Mouse (Mus musculus): Measurements from ENCODE around the gene Pmepa1.

Gene Pmepa1

DNA sequence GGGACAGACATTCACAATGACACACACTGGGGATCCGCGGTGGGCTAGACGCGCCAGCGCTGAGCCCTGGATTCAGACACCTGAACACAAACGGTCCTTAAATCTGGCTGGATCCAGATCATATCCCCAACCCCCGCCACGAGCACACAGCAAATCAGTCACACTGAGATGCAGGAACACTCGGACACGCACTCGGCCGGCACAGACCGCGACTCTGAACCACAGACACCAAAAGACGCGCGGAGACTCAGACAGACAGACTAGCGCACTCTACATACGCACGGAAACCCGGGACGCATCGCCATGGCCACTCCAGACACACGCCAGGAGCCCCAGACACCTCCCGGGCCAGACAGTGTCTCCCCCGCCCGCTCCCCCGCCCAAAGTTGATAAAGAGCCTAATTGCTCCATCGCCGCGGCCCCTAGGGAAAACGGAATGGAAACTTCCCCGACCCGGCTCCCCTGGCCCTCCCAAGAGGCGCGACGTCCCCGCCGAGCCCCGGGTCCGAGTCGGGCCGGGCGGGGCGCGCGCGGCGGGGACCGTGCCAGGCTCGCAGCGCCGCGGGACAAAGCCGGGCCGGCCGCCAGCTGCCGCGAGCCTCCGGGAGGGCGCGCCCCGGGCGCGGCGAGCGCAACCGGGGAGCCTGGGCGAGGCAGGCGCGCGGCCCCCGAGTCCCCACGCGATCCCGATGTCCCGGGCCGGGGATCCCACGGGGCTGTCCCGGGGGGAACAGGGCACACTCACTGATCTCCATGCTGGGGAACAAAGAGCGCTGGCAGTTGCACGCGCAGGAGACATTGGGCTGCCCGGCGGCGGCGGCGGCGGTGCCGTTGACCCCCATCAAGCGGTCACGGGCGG lies 761 bp downstream of the Pmepa1 start:
- DNase-seq: peak; percentile 30

- DNase-seq: no peak
These were observed 1.6 kb downstream of the Pmepa1 start for GRCm38 (mm10) chr2:173274428-173275342.

- DNase-seq: no peak
These were observed 2.4 kb downstream of the Pmepa1 start for GRCm38 (mm10) chr2:173273885-173274284.

GRCm38 (mm10) chr2:173272354-173272900 lies 3.9 kb downstream of the Pmepa1 start:
- no peak for DNase-seq

- no peak for DNase-seq
These were observed 4.8 kb downstream of the Pmepa1 start for GRCm38 (mm10) chr2:173271541-173271940.

DNA sequence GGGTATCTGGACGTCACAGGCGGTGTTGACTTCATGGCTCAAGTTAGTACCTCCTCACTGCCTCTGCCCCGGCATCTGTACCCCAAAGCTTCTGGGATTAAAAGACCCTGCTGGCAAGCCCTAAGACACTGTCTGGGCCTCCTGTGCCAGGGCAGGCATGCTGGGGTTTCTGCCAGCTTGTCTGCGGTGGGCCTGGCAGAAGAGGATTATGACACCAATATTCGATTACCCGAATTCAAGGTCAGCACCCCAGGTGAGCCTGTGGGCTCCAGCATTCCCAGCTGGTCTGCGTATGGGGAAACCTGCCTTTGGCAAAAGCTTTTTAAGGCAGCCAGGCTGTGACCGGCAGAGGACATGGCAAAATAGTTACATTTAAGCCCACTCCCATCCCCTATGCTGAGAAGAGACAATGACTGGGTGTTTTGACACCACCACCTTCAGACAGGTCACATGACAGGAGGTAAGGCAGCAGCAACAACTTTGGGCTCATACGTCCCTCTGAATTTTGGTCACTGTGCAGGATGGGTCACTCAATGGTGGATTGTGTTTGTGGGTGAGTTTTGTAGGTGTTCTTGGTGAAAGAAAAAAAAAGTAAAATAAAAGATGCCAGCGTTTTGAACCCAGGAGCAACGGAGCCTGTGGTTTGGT lies 5.6 kb downstream of the Pmepa1 start:
- DNase-seq: no peak

GRCm38 (mm10) chr2:173270196-173270595 lies 6.1 kb downstream of the Pmepa1 start:
- no peak for DNase-seq

GRCm38 (mm10) chr2:173267562-173267961 lies 8.8 kb downstream of the Pmepa1 start:
- no peak for DNase-seq

- no peak for DNase-seq
These were observed 9.8 kb downstream of the Pmepa1 start for GRCm38 (mm10) chr2:173266349-173267112.

- DNase-seq: no peak
These were observed 10.7 kb downstream of the Pmepa1 start for GRCm38 (mm10) chr2:173265468-173266265.

DNA sequence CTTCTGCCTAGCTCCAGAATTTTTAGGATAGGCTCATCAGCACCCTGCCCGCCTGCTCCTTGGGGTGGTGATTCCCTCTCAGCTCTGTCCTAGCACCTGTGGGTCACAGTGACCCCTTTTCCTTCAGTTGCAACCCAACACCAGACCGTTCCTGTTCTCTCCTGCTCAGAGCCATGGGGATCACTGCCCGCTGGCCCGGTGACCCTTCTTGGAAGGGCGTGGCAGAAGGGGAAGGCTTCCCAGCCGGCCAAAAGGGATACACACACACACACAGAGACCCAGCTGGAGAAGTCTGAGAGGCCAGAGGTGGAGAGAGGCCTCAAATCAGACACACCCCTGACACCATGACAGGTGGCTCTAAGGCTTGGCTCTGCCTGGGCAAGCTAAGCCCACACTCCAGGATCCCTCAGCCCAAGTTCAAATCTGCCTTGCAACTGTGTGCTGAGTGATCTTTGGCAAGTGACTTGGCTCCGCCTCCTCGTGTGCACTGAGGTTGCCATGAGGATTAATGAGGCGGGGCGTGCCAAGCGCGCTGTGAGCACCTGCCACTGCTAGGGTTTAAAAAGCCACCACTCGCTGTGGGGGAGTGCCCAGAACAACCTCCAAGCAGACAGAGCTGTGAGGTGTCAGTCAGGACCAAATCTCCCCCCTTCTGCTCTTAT lies 11.7 kb downstream of the Pmepa1 start:
- DNase-seq: no peak

DNA sequence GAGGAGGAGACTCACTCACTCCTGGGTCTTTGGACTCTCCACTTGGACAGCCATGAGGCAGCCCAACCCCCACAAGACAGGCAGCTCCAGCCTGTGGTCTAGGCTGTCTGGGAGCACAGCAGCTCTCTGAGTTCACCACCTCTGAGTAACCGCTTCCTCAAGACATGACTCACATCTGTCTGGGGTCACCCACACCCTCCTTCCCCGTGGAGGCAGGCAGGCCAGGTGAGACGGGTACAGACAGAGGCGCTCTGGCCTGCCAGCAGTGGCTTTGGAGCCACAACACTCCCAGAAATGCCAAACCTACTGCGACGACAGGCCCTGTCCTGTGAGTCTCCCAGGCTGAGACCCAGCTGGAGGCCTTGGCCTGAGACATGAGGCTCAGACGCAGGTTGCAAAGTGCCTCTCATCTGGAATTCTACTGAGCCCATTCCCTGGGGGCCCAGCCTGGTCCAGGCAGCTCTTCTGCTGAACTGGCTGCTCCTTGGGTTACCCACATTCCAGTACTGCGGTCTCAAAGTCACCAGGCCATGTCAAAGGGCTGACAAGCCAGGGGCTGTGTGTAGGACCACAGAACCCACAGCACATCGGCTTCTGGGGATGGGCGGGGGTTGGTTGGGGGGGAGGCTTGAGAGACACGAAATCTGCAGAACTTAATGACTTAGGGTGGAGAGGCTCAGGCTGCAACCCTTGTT lies 12.6 kb downstream of the Pmepa1 start:
- no peak for DNase-seq

DNA sequence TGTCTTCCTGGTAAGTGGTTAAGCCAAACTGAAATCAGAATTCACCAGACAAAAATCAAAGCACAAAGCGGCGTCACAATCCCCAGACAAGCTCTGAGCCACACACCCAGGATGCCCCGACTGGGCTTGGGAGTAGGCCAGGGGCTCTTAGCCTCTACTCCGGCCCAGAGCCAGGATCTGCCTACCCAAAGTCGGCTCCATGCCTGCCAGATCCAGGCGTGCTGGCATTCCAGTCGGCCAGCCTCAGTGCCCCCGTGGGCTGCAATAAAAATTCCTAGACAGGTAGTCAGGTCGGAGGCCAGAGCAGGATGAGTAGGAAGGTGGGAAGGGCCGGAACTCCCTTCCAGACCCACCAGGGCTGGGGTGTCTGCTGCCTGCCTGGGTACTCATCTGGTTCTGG lies 14.8 kb downstream of the Pmepa1 start:
- no peak for DNase-seq

- no peak for DNase-seq
These were observed 17.8 kb downstream of the Pmepa1 start for GRCm38 (mm10) chr2:173258459-173259091.

DNA sequence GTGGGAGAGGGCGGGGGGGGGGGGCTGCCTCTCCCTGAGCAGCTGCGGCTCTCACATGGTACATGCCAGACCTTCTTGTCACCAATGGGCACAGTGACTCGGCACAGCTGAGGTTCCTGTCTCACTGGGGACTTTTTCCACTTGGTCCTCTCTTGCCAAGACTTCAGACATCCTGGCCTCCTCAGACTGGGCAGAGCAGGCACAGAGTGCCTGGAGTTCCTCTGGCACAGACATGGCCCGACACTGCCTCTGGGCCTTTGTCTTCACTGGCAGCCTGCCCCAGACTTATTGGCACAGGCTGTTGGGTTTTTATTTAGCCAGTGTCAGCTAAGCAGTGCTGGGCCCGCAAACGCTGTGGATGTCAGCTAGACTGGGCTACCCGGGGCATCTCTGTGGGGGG lies 18.7 kb downstream of the Pmepa1 start:
- DNase-seq: peak; percentile 73

GRCm38 (mm10) chr2:173256552-173256949 lies 19.8 kb downstream of the Pmepa1 start:
- no peak for DNase-seq

DNA sequence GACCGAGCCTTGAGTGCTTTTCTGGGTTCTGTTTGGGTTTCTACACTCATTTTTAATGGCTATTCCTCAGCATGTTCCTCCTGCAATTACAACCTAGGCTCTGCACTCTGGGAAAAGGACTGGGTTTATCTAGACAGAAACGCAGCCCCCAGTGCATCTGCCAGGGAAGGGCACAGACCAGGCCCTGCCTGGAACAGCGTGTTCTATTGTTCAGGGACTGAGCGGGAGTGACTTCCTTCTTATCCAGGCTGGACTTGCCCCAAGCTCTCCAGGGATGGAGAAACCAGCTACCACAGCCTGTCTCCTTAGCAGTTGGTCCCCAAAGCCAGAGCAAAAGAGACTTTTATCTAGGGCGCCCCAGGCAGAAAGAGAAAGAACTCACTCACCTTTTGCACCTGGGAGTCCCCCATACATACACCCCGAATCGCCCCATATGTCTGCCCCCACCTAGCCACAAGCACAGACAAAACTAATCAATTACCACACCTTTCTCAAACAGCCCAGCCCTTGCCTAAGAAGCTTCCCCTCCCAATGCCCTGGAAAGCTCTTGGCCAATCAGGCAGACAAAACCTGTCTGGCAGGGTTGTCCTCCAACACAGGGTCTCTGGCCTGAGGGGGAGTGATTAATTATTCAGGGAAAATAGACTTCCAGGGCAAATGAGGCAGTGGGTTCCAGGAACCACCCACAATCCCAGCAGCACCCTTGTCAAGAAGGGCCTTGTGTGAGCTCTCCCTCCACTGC lies 20.4 kb downstream of the Pmepa1 start:
- DNase-seq: no peak

DNA sequence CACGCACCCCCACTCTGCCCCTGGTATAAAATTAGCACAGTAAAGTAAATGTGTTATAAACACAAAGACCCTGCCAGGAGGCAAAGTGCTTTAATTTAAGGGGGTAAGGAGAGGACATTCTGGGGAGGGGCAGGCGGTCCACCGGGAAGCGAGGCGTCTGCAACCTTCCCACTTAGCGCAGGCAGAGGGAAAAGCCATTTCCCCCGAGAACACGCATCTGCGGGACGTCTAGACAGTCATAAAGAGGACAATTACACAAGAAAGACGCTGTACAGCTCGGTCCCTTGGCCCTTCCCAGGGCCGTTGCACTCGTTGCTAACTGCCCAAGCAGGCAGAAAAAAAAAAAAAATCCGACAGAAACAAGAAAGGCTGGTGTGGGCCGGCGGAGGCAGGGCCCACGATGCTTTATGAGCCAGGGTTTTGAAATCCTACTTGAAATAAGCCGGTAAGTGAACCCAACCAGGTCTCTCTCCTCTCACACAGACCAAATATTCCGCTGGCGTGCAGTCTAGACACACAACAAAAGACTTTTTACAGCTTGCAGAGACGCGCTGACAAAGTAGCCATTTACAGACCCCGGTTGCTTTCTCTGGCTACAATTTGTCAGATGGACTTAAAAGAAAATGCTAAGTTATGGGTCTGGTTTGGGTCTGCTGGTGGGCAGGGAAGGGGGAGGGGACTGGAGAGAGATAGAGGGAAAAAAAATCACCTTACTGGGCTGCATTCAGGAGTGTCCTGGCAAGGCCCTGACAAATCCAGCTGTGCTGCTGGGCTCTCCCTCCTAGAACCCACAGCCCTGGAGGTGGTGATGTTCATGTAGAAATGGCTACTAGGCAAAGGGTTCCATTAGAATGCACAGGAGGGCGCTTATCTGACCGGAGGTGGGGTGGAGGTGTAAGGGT lies 22.3 kb downstream of the Pmepa1 start:
- no peak for DNase-seq

All from right cerebral cortex, postnatal 14 days (tissue).